Mouse (Mus musculus): Measurements from ENCODE around the gene Vmn1r212.
"Not testable (repeated sequence)": the region's sequence is repeated elsewhere in the genome, so short reads cannot be mapped to it uniquely, and the experiment has no call there.

The Vmn1r212 gene

GRCm38 (mm10) chr13:22884105-22884504, at the start of gene Vmn1r212:
Vmn1r212 (minus strand) TSS chr13:22884205.
- DNase-seq, result no peak

DNA sequence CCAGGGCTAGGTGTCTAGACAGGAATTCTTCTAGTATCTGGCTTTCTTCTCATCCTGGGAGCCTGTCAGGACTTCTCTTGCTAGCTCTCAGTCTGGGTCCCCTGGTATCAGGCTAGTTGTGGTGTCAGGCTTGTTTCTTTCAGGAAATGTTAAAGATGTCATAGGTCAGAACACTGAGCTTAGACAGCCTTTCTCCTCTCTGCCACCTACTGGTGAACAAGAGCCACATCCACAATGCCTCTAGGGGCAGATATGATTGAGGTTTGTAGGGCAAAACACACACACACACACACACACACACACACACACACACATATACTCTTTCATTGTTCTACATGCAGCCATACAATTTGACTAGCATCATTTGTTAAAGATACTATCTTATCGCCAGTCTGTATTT, 4.7 kb downstream of the Vmn1r212 start:
- no peak for DNase-seq

- DNase-seq, result no peak
Observed at GRCm38 (mm10) chr13:22857461-22857860, 26.5 kb downstream of the Vmn1r212 start, which contains the start of gene Vmn1r211. Vmn1r211 (minus strand) TSS chr13:22857561.

DNA sequence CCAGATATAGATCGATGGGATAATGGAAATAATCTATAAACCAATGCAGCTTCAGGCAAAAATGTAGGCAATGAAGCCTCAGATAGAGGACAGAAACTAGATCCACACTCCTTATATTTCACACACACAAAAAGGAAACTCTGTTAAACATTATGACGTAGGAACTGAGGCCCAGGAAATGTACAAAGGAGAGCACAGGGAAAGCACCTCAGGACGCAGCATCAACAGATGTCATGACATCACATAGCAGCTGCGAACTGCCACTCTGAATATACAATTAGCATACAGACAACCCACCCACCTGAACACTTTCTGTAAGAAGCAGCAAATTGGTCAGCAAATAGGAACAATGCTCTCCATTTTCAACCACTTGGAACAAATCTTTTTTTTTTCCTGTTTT, 29.2 kb downstream of the Vmn1r212 start:
- no peak for DNase-seq

- no peak for DNase-seq
Observed at GRCm38 (mm10) chr13:22846798-22847197, 37.2 kb downstream of the Vmn1r212 start.

- not testable (repeated sequence) for DNase-seq
Observed at GRCm38 (mm10) chr13:22844304-22844703, 39.7 kb downstream of the Vmn1r212 start.

Data from cerebellum, adult 18-20 months (tissue).